Mouse (Mus musculus) layer of hippocampus, adult 18-20 months (tissue): ENCODE measurements around the gene Kcnc3. TPM values are rescaled to one million over a fixed set of nuclear protein-coding genes. Genes with fewer than 3 reads are reported as not detected.

Source experiments
- DNase-seq, 2 experiments: peaks; one replicate each; pipeline ENCODE4 v3.0.0; 2022; ENCODE audit warnings: low spot score in 2 of 2
- total RNA-seq, 2 experiments: library from RNA; stranded (reverse); gene quantifications; 2 replicates each; pipeline ENCODE4 v1.2.3; 2021

The Kcnc3 gene
- total RNA-seq, 2 experiments from 2014 or later: 164 to 170 TPM

DNA sequence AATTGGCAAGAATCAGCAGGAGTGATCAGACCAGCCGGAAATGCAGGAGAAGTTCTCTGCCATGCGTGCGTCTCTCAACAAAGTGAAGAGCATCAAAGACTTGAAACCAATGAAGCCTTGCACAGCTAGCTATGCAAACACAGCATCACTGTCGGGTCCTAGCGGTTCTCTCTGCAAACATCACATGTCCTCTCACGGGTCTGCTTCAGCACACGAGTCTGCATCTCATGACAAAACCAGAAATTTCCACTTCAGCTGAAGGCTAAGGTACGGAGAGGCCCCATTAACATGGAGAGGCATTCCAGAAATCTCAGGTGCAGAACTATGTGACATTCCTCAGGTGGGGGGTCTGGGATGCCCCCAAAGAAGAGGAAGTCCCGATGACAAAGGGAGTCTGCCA, 21.7 kb upstream of the Kcnc3 start:
- DNase-seq: no peak

DNA sequence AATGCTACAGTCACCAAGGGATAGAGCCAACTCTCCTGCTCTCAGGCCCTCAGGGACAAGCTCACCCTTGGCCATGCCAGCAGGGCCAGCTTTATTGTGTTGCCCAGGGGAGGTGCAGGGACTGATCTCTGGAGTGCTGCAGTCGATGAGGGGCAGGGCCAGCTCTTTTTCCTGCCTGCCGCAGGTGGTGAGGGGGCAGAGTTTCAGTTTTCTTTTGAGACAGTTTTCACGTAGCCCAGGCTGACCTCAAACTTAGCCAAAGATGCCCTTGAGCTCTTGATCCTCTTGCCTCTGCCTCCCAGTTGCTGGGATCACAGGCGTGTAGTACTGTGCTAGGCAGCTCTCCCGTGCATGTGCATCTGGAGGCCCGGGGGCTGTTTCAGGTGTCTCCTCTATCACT, 19.5 kb upstream of the Kcnc3 start:
- no peak for DNase-seq

DNA sequence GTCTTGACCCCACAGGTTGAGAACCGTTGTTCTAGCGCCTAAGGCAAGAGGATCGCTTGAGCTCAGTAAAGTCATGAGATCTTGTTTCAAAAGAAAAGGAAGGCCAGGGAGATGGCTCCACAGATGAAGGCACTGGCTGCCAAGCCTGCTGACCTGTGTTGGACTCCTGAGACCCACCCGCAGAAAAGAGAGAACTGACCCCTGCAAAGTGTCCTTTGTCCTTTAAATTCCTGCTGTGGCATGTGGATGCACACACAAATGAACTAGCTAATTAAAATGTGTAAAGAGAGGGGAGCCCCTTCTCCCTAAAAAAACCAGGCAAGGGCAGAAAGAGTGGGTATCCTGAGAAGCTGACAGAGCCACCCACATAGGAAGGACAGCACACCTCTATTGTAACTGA, 18.7 kb upstream of the Kcnc3 start:
- no peak for DNase-seq

DNA sequence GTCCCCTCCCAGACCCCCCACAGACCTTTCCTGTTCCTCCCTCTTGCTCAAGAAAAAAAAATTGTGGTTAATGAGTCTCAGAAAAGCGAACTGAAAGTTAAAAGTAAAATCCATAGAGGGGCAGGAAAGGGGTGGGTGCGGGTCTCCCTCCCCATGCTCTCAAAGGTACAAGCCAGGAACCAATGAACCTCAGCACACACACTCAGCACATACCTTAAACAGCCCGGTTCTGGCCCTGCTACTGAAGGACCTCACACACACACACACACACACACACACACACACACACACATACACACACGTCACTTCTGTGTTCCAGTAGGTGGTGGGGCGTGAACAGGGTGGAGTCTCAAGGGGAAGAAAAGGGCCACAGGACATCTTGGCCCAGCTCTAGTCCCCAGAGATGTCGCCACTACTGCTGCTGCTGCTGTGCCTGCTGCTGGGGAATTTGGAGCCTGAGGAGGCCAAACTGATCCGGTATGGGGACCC, 18.2 kb upstream of the Kcnc3 start, which contains the start of gene Napsa:
TSS of gene Napsa (plus strand) at position 168 of the 489 bp plus-strand sequence.
- no peak for DNase-seq

DNA sequence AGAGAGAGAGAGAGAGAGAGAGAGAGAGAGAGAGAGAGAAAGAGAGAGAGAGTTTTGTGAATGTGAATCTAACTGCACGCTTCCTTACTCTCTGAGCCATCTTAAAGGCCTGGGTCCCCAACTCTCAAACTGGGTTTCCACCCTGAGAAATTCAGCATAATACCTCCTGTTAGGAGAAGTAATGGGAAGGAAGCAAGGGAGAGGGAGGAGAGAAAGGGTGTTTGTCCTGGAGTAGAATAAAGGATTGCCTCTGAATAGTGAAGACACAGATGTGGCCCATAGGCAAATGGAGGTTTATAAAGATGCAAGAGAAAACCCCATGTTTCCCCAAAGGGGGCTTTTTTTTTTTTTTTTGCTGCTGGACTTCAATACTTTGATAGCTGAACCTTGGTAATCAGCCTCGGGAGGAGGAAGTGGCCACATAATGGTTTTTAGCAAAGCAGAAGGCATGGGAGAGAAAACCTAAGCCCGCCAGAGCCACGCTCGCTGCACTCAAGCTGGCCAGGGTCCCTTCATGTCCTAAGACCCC, 17.4 kb upstream of the Kcnc3 start:
- DNase-seq: no peak

DNA sequence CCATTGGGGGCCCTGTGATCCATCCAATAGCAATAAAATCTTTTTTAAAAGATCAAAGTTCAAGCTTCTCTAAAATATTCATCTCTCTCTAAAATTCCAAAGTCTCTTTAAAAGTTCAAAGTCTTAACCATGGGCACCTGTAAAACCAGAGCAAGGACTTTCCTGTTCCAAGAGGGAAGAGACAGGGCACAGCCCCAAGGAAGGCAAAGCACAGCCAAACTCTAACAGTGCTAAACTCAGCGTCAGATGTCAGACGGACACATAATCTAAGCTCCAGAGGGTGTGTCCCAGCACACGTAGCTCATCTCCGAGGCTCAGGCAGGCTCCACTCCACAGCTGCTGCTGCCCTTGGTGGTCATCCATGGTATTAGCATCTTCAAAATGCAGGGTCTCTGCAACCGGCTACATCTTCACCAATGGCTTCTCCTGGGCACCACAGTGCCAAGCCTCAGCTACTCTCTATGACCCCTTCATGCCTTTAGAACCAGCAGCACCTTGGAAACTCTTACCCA, 14.1 kb upstream of the Kcnc3 start:
- DNase-seq: no peak

DNA sequence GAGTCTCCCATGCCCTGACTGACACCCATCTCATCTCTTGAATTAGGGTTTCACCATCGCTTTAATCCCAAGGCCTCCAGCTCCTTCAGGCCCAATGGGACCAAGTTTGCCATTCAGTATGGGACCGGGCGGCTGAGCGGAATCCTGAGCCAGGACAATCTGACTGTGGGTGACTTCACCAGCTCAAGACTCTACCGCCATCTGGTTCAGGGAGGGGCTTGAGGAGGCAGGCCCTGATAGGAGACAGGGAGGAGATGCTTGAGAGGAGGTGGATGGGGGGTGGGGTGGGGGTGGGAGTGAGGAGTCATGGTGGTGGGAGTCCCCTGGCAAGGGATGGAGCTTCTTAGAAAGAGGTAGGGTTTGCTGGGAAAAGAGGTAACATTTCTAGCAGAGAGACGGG, 8.8 kb upstream of the Kcnc3 start:
- no peak for DNase-seq

DNA sequence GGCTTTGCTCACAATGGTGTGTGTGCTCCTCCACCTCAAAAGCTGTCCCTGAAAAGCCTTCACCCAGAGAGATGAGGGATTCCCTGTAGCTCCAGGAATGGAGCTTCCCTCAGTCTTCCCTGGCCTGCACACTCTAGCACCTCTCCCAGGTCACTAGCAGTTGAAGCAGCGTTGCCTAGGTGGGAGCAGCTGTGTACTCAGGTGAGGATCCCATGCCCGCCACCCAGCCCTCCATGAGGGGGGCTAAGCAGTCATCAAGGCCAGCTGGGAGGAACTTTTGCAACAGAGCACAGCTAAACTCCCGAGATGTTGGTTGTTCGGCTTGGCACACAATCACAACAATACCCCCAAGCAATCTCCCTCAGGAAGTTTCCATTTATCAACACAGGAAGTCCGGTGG, 7.8 kb upstream of the Kcnc3 start:
- DNase-seq: no peak

DNA sequence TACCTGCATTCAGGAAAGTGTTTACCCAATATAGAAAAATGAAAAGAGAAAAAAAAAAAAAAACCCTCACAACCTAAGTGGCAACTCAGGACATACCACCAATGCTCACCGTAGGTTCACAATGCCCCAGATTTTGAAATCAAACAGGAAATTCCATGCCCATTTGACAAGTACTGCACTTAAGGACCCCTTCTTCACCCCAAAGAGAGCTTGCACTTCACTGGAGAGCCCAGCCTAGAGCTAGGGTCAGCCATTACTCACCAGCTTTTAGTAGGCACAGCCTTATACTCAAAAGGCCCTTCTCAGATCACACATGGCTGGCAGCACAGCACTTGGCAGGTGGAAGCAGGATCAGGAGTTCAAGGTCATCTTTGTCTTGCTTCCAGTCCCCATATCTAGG, 7.3 kb upstream of the Kcnc3 start:
- DNase-seq: no peak

DNA sequence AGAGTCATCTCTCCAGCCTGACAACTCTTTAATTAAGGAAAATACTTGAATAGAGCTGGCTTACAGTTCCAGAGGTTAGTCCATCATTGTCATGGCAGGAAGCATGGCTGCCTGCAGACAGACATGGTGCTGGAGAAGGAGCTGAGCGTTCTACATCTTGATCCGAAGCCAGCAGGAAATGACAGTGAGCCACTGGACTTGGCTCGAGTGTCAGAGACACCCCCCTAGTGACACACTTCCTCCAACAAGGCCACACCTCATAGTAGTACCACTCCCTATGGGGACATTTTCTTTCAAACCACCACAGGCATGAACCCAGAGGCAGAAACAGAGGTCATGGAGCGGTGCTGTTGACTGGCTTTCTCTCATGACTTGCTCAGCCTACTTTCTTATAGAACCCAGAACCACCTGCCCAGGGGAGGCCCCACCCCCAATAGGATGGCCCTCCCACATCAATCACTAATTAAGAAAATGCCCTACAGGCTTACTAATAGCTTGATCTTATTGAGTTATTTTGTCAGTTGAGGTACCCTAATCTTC, 6.1 kb upstream of the Kcnc3 start:
- no peak for DNase-seq

DNA sequence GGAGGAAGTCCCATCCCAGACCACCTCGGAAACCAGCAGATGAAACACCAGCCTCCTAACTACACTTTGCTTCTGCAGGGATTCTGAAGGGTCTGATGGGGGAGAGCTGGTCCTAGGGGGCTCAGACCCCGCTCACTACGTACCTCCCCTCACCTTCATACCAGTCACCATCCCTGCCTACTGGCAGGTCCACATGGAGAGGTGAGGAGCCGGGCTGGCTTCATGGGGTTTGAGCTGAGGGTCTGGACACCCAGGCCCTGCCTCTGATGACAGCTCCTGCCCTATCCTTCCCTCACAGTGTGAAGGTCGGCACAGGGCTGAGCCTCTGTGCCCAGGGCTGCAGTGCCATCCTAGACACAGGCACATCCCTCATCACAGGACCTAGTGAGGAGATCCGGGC, 5.5 kb upstream of the Kcnc3 start:
- DNase-seq: no peak

DNA sequence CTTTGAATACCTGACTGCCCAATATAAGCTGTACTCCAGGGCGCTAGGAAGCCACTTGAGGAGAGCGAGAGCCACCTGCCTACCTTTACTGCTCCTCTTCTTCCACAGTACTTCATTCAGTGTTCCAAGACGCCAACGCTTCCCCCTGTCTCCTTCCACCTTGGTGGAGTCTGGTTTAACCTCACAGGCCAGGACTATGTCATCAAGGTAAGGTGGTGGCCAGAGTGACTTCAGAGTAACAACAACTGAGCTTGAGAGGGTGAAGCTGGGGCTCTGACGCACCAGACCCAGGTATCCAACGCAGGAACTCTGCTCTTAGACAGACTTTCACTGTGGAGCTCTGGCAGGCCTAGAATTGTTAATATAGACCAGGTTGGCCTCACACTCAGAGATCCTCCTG, 4.9 kb upstream of the Kcnc3 start:
- DNase-seq: no peak

DNA sequence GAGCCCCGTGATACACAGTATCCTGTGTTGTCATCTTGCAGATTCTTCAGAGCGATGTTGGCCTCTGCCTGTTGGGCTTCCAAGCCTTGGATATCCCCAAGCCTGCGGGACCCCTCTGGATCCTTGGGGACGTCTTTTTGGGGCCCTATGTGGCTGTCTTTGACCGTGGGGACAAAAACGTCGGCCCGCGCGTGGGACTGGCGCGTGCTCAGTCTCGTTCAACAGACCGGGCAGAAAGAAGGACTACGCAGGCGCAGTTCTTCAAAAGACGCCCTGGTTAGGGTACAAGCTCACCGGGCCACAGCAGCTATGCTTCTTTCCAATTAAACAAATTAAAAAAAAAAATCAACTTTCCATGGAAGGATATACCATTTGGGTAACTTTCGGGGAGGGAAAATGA, 3.9 kb upstream of the Kcnc3 start:
- DNase-seq: peak; percentile 74 to 88

DNA sequence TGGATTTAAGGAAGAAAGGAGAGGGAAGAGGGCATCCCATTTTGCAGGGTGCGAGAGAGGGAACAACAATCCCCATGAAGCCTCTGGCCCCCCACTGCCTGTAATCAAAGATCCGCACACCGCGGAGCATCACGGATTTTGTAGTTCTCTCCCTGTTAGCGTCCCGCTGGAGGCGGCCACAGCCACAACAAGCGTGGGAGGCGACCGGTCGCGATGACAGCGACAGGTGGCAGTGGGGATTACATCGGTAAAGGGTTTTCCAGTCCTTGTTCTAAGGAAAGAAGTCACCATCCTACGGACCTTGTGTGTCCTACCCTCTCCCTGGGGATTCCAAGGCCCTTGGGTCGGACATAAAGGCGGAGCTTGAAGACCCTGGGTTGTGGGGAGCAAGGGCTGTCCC, 3.5 kb upstream of the Kcnc3 start:
- DNase-seq: peak; percentile 87 to 90

DNA sequence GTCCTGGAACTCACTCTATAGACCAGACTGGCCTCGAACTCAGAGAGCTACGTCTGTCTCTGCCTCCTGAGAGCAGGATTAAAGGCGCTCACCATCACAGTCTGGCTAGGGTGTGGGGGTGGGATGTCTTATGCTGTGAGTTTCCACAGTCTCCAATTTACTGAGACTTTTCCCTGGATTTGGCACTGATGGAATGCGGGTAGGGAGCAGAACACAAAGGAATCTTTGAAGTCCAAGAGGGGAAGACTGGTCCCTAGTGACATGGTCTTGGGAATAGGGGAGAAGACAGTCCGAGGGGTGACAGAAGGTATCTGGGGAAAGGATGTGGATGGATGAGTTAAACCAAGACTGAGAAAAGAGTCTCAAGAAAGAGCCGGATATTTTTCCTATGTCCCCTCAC, 2.8 kb upstream of the Kcnc3 start:
- DNase-seq: no peak

DNA sequence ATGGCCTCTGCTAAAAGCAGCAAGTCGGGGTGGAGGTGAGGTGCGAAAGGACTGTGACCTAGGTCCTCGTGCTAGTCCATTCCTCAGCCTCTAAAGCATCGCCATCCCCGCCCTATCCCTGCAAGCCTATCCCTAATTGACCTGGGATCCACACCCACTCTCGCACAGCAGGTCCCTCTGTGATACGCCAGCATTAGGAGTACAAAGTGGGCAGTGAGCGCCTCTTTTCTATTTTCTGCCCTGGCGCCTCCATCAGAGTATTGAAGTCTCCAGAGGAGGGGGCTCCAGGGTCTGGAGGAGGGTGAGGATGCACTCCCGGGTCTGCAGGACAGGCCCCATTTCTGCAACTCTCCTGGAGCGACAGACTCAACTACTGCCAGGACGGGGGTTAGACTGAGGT, 2.1 kb upstream of the Kcnc3 start:
- peak in 1 of 2 experiments; percentile 42 for DNase-seq

DNA sequence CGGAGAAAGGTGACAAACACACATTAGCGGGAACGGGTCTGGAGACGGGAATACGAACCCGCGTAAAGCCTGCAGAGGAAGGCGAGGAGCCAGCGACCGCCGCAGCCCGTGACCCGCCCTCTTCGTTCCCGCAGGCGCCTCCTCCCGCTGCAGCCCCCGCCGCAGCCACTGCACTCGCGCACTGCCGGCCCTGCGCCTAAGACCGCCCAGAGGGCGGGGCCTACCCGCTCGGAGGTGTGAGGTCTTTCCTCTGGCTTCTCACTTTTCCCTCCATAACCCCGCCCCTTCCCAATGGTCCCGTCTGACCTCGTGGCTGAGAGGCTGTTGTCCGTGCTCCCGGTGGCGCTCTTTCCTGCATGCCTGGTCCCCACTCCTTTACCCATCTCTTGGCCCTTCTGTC, 1.3 kb upstream of the Kcnc3 start:
- DNase-seq: peak; percentile 76 to 84

DNA sequence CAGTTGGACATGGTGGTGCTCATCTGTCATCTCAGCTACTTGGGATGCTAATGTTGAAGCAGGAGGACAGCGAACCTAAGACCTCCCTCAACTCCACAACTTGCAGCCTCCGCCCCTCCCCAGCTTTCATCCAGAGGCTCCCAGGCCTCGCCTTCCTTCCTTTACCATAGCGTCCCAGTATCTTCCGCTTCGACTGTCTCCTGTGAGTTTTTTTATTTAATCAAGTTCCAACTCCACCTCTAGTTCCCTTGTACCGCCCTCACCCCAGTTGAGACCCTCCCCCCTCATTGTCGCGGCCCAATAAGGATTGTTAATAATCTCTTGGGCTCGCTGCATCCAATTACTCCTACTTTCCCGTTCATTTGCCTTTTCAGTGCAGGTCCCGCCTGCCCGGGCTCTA, 518 bp upstream of the Kcnc3 start:
- DNase-seq: peak in 1 of 2 experiments; percentile 59

DNA sequence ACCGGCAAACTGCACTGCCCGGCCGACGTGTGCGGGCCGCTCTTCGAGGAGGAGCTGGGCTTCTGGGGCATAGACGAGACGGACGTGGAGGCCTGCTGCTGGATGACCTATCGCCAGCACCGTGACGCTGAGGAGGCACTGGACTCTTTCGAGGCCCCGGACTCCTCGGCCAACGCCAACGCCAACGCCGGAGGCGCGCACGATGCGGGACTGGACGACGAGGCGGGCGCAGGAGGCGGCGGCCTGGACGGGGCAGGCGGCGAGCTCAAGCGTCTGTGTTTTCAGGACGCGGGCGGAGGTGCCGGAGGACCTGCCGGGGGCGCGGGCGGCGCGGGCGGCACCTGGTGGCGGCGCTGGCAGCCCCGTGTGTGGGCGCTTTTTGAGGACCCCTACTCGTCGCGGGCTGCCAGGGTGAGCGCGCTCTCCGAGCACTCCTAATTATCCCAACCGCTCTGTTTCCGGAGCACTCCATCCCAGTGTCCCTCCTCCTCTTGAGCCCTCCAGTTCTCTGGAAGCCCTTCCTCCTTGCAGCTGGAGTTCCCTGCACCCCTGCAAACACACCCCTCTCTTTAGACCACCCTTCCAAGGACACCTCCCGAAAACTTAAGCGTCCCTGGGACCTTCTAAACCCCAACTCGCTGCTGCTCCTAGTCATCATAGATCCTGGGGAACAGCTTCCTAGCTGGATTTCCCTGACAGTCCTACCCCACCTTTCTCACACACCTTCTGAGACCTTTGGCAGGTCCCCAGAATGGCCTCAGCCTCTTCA, 1.1 kb downstream of the Kcnc3 start:
- peak in 1 of 2 experiments; percentile 38 for DNase-seq

DNA sequence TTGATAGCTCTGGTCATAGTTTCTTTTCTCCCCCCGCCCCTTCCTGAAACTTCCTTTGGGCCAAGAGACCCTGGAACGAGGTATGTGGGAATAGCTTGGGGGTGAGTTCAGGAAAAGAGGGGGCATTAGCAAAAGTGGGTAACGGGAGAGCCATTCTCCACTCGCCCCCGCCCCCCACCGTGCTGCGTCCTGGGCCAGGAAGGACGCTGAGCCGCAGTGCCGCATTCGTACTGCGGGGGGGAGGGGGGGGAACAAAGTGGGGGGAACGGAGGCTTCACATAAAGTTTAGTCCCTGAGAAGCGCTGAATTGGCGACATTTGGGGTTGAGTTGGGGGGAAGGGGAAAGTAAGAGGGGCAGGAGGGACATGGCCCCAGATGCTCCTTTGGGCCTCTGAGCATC, 2.6 kb downstream of the Kcnc3 start:
- no peak for DNase-seq

DNA sequence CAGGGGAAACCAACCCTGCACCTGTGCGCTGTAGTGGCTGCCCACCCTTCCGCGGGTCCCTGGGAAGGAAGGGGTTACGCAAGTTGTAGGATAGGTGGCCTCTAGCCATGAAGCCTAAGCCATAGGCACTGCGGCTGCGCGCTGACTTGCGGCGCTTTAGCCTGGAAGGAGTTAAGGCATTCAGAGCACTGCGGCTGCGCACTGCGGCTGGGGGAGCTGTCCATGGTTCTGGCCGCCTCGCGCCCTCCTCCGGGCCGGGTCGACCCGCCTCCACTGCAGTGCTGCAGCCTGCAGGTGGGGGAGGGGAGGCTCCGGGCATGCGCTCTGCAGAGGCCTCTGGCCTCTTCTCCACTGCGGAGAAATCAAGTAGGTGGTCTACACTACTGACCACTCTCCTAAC, 3.3 kb downstream of the Kcnc3 start:
- peak; percentile 86 to 92 for DNase-seq

DNA sequence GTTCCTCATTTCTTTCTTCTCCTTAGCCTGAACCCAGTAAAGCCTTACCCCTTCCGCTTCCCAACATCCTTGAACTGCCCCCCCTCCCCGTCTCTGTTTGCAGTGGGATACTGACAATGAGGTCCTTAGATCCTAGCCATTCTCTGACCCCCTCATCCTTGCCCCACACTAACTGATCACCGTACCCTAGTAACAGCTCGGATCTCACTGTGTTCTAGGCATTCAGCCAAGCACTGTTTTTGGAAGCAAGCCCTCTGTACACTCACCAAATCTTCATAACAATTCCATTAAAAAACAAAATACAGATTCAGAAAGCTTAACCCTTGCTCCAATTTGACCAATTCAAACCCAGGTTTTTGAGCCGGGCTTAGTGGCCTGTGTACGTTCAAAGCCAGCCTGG, 3.8 kb downstream of the Kcnc3 start:
- DNase-seq: peak in 1 of 2 experiments; percentile 91
